Mouse (Mus musculus) C2C12 (cell line): Measurements from ENCODE around the gene Ttc38.

Experiments
- CEBPB ChIP-seq: IDR thresholded peaks from one replicate; pipeline ENCODE4 v1.6.1; 2011; ENCODE audit warnings: low read depth, mild to moderate bottlenecking, control low read depth, moderate library complexity
- CTCF ChIP-seq: IDR thresholded peaks from one replicate; pipeline ENCODE4 v1.5.1; 2011; ENCODE audit not compliant: control insufficient read depth, insufficient read depth, insufficient read length
- MAX ChIP-seq: IDR thresholded peaks from one replicate; pipeline ENCODE4 v1.6.1; 2011; ENCODE audit warnings: mild to moderate bottlenecking, control low read depth
- MYOD1 ChIP-seq: IDR thresholded peaks from one replicate; pipeline ENCODE4 v1.6.1; 2011; ENCODE audit warnings: low read depth; ENCODE audit not compliant: control insufficient read depth, insufficient read length

DNA sequence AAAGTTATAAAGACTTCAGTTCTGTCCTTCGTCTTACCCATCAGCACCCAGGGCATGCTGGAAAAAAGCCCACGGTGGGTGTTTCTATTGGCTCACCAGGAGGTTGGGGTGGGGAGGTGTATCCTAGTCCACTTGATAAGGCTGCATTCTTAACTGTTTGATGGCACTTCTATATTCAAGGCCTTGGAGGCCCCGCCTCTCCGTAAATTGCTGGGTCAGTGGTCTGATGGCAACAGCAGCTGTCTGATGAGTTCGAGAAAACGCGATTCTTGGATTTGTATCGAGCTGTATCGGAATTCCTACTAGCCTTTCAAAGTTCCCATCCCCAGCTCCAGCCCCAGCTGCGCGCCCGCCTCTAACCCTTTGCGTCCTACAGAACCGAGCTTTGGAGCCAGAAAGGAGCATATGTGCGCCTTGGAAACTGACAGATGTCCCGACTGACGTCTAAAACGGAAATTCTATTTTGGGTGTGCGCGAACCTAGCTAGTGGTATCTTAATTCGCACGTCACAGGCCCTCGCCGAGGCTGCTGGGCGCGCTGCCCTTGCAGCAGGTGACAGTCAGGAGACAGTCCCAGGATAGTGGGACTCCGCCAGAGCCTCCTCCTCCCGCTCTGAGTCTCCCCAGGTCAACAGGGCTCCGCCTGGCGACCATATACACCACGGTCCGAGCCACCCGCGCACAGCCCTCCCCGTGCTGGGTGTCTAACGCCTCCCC lies 21.1 kb upstream of the Ttc38 start:
- TF ChIP-seq CTCF (no peak), MYOD1 (peak; percentile 22), MAX (no peak), CEBPB (no peak)
